Mouse (Mus musculus): ENCODE results near the gene Rps3. TPM values are rescaled to one million over a fixed set of nuclear protein-coding genes. Genes with fewer than 3 reads are reported as not detected.
"Not testable (repeated sequence)": the region's sequence is repeated elsewhere in the genome, so short reads cannot be mapped to it uniquely, and the experiment has no call there.

Gene Rps3
- 638 and 696 TPM in 2 replicates for polyA plus RNA-seq (2015; fragmentation: Nextera tagmentation; extraction: Ambion mirVana)

DNA sequence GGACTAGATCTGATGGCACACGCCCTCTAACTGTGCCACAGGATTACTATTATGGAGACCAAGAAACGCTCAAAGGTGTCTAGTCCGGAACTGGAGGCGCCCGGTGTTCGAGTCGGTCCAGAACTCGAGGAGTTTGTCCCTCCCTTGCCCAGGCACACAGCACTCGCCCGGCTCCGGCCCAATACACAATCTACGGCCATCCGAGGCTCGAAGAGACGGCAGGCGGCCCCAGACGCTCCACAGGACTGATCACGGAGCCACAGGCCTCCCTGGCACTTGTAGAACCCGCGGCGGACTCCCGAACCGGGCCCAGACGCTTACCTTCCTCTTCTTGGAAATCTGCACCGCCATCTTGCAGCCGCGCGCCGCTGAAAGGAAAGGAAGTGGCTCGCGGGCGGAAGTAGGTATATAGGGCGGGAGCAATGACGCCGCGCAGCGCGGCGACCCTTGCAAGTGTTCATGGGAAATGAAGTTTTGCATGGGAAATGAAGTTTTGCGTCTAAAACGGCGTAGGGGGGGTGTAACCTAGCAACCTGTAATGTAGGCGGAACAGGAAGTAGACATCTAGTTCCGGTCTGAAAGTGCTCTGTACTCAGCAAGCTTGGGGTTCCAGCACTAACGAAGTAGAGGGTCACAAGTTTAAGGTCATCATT is at the start of gene Rps3:
TSS of gene Rps3 (minus strand) at position 468 of the 653 bp plus-strand sequence.
- Histone ChIP-seq H3K4me1 (peaks cover 40% of the 10 kb centered on the region), H3K4me3 (peak within 1 kb of the TSS; percentile 92), H3K4me2 (peak within 1 kb of the TSS; percentile 87), H3K9ac (peak within 1 kb of the TSS; percentile 94), H3K36me3 (ENCODE audit: poor library complexity, severe bottlenecking) (peaks cover 38% of the 10 kb centered on the region), H3K27me3 (peaks cover 15% of the 10 kb centered on the region), H3K27ac (peak within 1 kb of the TSS; percentile 77), H3K9me3 (replicated peaks) (no peaks in the 10 kb centered on the region)
- ATAC-seq: peak; percentile 98
- WGBS: under 1% methylated on average over 45 of the region's 45 CpGs

DNA sequence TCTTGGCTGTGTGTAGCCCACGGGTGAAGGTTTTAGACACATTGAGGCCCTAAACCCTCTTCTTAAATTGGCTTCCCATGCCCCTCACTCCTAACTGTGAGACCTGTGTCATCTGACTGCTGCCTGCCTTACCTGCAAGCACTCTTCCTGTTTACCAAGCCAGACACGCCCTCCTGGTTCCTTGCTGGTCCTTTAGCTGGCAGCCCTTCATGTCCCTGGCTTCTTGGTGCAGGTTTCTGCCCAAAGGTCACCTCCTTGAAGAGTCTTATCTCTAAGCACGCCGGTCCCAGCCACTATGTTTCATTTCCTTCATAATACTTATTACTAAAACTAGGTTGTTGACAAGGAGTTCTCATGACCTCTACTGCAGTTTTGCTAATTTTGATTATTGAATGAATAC is 49.0 kb upstream of the Rps3 start:
- no peak overlapping the region for H3K27ac ChIP-seq
- WGBS: 83% methylated on average over 4 of the region's 4 CpGs
- H3K4me3 ChIP-seq: no peak overlapping the region
- H3K27me3 ChIP-seq: no peaks in the 10 kb centered on the region
- no peaks in the 10 kb centered on the region for H3K9me3 ChIP-seq (replicated peaks)
- H3K9ac ChIP-seq: no peak overlapping the region
- ATAC-seq: no peak
- H3K4me2 ChIP-seq: no peak overlapping the region
- no peaks in the 10 kb centered on the region for H3K36me3 ChIP-seq (ENCODE audit: poor library complexity, severe bottlenecking)
- peaks cover 28% of the 10 kb centered on the region for H3K4me1 ChIP-seq

DNA sequence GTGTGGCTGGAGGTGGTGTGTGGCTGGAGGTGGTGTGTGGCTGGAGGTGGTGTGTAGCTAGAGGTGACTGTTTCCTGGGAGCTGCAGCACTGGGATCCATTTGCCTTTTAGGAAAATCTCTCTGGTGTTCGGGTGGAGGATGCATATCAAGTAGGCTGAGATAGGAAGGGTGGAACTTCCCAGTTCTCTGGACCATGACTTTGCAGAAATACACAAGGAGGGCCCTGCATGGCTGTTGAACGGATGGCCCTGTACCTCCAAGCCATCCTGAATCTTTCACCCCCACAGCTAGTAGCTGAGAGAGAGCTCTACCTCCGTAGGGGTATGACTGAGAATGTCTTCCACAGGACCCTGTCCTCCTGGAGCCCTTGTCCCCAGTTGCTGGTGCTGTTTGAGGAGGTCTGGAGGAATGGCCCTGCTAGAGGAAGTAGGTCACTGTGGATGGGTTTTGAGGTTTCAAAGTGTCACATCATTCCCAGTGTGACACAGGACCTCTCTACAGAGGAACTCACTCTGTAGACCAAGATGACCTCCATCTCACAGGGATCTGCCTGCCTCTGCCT is 48.0 kb upstream of the Rps3 start:
- H3K9ac ChIP-seq: no peak overlapping the region
- peaks cover 18% of the 10 kb centered on the region for H3K4me1 ChIP-seq
- H3K36me3 ChIP-seq (ENCODE audit: poor library complexity, severe bottlenecking): no peaks in the 10 kb centered on the region
- no peak overlapping the region for H3K27ac ChIP-seq
- H3K4me3 ChIP-seq: no peak overlapping the region
- no peaks in the 10 kb centered on the region for H3K27me3 ChIP-seq
- ATAC-seq: no peak
- 90% methylated on average over 3 of the region's 3 CpGs for WGBS
- H3K9me3 ChIP-seq (replicated peaks): no peaks in the 10 kb centered on the region
- no peak overlapping the region for H3K4me2 ChIP-seq

DNA sequence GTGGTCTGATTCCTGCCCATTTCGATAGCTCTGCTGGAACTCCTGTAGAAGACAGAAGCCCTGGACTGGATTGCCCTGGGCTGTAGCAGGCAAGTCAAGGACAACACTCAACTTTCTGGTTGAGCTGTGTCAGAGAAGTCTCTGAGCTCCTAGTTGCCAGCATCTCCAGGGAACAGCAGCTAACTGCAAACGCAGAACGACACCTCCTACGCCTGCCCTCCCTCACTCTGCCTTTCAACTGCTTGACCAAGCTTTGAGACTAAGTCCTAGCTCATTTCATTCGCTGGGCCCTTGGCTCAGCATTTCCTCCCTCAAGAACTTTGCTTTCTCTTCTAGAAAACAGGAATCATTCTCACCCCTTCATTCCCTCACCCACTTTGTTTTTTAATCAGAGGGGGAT is 45.9 kb upstream of the Rps3 start:
- H3K27me3 ChIP-seq: no peaks in the 10 kb centered on the region
- no peaks in the 10 kb centered on the region for H3K36me3 ChIP-seq (ENCODE audit: poor library complexity, severe bottlenecking)
- 47% methylated on average over 5 of the region's 5 CpGs for WGBS
- H3K4me1 ChIP-seq: peaks cover 5% of the 10 kb centered on the region
- H3K9ac ChIP-seq: no peak overlapping the region
- no peak for ATAC-seq
- H3K4me3 ChIP-seq: no peak overlapping the region
- H3K27ac ChIP-seq: no peak overlapping the region
- no peaks in the 10 kb centered on the region for H3K9me3 ChIP-seq (replicated peaks)
- no peak overlapping the region for H3K4me2 ChIP-seq

DNA sequence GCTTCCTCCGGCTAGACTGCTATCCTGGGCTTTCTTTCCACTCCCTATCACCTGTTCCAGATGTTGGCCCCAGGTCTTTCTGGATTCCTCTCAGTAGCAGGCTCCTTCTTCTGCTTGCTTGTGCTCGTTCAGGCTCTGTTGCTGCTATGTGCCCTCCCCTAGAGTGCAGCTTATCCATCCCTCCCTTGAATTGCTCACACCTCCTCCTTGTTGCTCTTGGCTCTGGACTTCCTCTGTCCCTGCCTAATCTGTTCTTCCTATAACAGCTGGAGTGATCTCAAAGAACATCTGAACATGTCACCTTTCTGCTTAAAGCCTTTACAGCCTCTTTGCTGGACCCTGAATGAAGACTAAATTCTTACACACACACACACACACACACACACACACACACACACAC is 45.0 kb upstream of the Rps3 start:
- no peak overlapping the region for H3K9ac ChIP-seq
- WGBS: 67% methylated on average over 2 of the region's 2 CpGs

DNA sequence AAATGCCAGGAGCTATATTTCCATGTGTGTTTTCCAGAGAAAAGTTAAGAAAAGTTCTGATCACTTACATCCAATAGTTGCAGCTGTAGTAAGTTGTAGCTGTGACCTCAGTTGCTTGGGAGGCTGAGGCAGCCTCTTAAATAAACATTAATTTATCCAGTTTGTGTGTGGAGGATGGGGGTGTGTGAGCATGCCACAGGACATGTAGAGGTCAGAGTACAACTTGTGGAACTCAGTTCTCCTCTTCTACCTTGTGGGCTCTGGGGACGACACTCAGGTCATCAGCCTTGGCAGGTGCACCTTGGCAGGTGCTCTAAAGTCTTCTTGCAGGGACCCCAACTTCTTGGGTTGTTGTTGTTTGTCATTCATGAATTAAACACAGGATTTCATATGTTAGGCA is 40.3 kb upstream of the Rps3 start:
- H3K36me3 ChIP-seq (ENCODE audit: poor library complexity, severe bottlenecking): no peaks in the 10 kb centered on the region
- 85% methylated on average over 1 of the region's 1 CpGs for WGBS
- no peak overlapping the region for H3K9ac ChIP-seq
- H3K9me3 ChIP-seq (replicated peaks): no peaks in the 10 kb centered on the region
- no peaks in the 10 kb centered on the region for H3K27me3 ChIP-seq
- no peak overlapping the region for H3K27ac ChIP-seq
- no peak for ATAC-seq
- H3K4me2 ChIP-seq: no peak overlapping the region
- H3K4me3 ChIP-seq: no peak overlapping the region
- H3K4me1 ChIP-seq: no peaks in the 10 kb centered on the region

More for the DNA sequence above, 45.0 kb upstream of the Rps3 start:
- Histone ChIP-seq H3K4me1 (no peaks in the 10 kb centered on the region), H3K4me2 (no peak overlapping the region), H3K27me3 (no peaks in the 10 kb centered on the region), H3K36me3 (ENCODE audit: poor library complexity, severe bottlenecking) (no peaks in the 10 kb centered on the region), H3K4me3 (no peak overlapping the region), H3K27ac (no peak overlapping the region), H3K9me3 (replicated peaks) (no peaks in the 10 kb centered on the region)
- no peak for ATAC-seq

DNA sequence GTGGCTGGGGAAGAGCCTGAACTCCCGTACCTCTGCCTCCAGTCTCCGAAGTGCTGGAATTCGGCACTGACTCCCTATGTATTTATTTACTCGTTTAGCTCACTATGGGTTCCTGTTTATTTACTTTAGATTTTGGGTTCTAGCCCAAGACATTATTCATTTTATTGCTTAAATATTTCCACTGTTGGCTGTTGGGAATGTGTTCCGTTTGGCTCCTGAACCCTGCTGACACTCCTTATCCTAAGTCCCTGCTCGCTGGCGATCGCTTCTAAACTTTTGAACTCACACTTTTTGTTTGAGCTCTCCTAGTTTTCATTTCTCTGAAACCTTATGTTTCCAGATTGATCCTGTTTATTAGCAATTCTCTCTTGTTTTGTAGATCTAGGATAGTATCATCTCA is 39.6 kb upstream of the Rps3 start:
- WGBS: 92% methylated on average over 8 of the region's 8 CpGs
- H3K4me3 ChIP-seq: no peak overlapping the region
- no peaks in the 10 kb centered on the region for H3K9me3 ChIP-seq (replicated peaks)
- H3K9ac ChIP-seq: no peak overlapping the region
- no peaks in the 10 kb centered on the region for H3K4me1 ChIP-seq
- H3K27me3 ChIP-seq: no peaks in the 10 kb centered on the region
- no peak for ATAC-seq
- H3K36me3 ChIP-seq (ENCODE audit: poor library complexity, severe bottlenecking): no peaks in the 10 kb centered on the region
- H3K27ac ChIP-seq: no peak overlapping the region
- no peak overlapping the region for H3K4me2 ChIP-seq

DNA sequence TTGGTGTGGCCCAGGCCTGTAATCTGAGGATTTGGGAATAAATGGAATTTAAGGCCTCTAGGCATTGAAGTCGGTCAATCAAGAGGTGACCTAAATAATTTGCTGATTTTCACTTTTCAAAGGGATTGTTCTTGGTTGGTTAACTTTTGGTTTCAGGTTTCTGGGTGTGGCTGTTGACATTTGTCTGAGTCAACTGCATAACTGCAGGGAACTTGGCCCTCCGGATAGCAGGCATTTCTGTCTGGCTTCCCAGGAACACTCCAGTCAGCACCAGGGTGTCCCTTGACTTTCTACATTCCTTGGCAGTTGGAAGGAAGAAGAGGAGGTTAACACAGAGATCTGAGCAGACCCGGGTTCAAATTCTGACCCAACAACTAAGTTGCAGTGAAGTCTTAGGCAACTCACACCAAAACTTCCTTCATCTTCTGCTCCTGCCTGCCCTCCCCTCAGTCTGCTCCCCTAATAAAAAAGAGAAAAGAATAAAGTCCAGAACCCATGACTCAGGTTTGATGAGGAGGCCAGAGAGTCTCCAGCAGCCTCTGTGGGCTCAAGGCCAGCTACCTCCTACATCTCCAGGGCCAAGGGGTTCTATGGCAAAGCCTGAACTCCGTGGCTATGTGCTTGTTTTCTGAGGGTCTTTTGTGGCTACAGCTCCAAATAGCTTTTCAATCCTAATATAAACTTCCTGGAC is 35.6 kb upstream of the Rps3 start:
- H3K4me1 ChIP-seq: no peaks in the 10 kb centered on the region
- no peak overlapping the region for H3K9ac ChIP-seq
- no peaks in the 10 kb centered on the region for H3K36me3 ChIP-seq (ENCODE audit: poor library complexity, severe bottlenecking)
- WGBS: 70% methylated on average over 4 of the region's 4 CpGs
- H3K4me3 ChIP-seq: no peak overlapping the region
- H3K9me3 ChIP-seq (replicated peaks): no peaks in the 10 kb centered on the region
- H3K27me3 ChIP-seq: no peaks in the 10 kb centered on the region
- H3K27ac ChIP-seq: no peak overlapping the region
- no peak overlapping the region for H3K4me2 ChIP-seq
- no peak for ATAC-seq

DNA sequence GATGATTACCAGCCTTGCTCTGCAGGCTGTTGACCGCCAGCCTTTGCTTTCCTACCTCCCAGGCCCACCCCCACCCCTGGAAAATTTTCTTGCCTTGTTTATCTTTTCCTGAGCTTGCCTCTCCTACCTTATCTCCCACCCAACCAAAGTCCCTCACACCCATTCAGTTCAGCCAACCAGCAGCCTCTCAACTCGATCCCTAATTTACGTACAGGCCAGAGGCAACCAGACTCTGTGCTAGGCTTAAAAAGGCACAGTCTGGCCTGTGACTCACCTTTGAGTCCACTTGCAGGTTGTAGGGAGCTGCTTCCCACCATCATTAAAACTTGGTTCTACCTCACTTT is 33.2 kb upstream of the Rps3 start:
- no peak overlapping the region for H3K4me2 ChIP-seq
- H3K4me1 ChIP-seq: no peaks in the 10 kb centered on the region
- H3K4me3 ChIP-seq: no peak overlapping the region
- H3K27ac ChIP-seq: no peak overlapping the region
- 87% methylated on average over 3 of the region's 3 CpGs for WGBS
- H3K9me3 ChIP-seq (replicated peaks): no peaks in the 10 kb centered on the region
- no peak overlapping the region for H3K9ac ChIP-seq
- H3K27me3 ChIP-seq: no peaks in the 10 kb centered on the region
- ATAC-seq: no peak
- no peaks in the 10 kb centered on the region for H3K36me3 ChIP-seq (ENCODE audit: poor library complexity, severe bottlenecking)

DNA sequence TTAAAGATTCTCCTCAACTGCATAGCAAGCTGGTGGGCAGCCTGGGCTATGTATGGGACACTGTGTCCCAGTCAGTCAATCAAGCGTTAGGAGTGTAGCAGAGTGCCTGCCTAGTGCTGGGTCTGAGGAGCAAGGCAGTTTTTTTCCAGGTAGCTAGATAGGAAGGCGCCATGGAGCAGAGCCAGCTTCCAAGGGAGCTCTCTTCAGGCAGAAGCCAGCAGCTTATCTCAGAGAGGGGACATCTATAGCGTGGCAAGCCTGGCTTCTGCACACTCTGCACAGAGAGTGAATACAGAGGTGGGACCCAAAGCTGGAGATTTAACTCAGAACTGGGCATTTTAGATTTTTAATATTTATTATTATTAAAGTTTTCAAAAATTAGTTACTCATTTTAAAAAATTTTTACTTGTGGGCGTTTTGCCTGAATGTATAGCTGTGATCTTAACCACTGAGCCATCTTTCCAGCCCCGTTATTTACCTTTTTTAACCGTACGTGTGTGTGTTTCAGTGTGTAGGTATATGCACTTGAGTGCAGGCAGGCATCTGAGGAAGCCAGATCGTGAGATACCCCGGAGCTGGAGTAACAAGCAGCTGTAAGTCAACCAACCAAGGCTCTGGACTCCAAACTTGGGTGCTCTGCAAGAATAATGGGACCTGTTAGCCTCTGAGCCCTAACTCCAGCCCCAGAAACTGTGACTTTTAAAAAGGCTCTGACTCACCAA is 32.7 kb upstream of the Rps3 start:
- WGBS: 88% methylated on average over 9 of the region's 9 CpGs
- no peak overlapping the region for H3K9ac ChIP-seq
- no peak overlapping the region for H3K27ac ChIP-seq
- H3K4me3 ChIP-seq: no peak overlapping the region
- H3K36me3 ChIP-seq (ENCODE audit: poor library complexity, severe bottlenecking): no peaks in the 10 kb centered on the region
- no peaks in the 10 kb centered on the region for H3K27me3 ChIP-seq
- no peak for ATAC-seq
- H3K4me2 ChIP-seq: no peak overlapping the region
- H3K9me3 ChIP-seq (replicated peaks): no peaks in the 10 kb centered on the region
- no peaks in the 10 kb centered on the region for H3K4me1 ChIP-seq

DNA sequence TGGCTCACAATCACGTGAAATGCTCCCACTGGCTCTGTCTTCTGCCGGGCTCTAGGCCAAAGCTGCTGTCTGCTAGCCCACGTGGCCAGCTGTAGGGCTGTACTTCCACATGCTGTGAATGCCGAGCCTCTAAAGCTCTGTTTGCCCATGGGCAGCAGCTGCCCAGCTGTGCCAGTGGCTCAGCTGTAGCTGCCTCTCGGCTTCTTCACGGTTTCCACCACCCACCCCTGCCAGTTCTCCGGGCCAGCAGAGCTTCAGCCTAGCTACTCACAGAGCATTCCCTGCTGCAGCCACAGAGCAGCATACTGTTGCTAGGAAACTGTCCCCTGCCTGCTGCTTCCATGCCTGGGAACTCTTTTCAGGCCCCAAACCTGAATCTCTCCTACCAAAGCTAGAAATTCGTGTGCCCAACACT is 26.6 kb upstream of the Rps3 start:
- H3K9me3 ChIP-seq (replicated peaks): 0 out of 2 replicates have a peak, but pooled peaks cover 4% of the 10 kb centered on the region
- H3K4me3 ChIP-seq: peak overlapping the region; percentile 10; the same call in 1 of the 2 replicates
- H3K36me3 ChIP-seq (ENCODE audit: poor library complexity, severe bottlenecking): no peaks in the 10 kb centered on the region
- WGBS: 11% methylated on average over 8 of the region's 8 CpGs
- peak; percentile 67; the same call in 1 of the 2 replicates for ATAC-seq
- peak overlapping the region; percentile 43 for H3K4me2 ChIP-seq
- peaks cover 3% of the 10 kb centered on the region; the same call in 1 of the 2 replicates for H3K27me3 ChIP-seq
- peaks cover 8% of the 10 kb centered on the region for H3K4me1 ChIP-seq
- H3K27ac ChIP-seq: peak overlapping the region; percentile 25
- no peak overlapping the region for H3K9ac ChIP-seq

DNA sequence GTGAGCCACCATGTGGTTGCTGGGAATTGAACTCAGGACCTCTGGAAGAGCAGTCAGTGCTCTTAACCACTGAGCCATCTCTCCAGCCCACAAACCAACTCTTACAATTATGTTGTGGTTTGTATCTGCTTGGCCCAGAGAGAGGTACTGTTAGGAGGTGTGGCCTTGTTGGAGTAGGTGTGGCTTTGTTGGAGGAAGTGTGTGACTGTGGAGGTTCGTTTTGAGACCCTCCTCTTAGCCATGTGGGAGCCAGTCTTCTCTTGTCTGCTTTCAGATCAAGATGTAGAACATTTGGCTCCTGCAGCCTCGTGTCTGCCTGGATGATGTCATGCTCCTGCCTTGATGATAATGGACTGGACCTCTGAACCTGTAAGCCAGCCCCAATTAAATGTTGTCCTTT is 24.6 kb upstream of the Rps3 start:
- not testable (repeated sequence) for H3K9me3 ChIP-seq (replicated peaks); H3K4me1 ChIP-seq; H3K4me3 ChIP-seq; H3K36me3 ChIP-seq (ENCODE audit: poor library complexity, severe bottlenecking); H3K27me3 ChIP-seq; H3K27ac ChIP-seq; H3K4me2 ChIP-seq; H3K9ac ChIP-seq; ATAC-seq
- WGBS: 31% methylated on average over 2 of the region's 2 CpGs

Data from forebrain, embryonic 13.5 days (tissue).